Mouse (Mus musculus) regulatory T cell (primary cell): ENCODE results near the gene Nt5dc3.

Experiments used
- in situ Hi-C: fragments of 300-600 bp; cut with MboI, MseI; formaldehyde crosslinking; loops from one replicate; pipeline ENCODE4 v1.15.1; 2025; ENCODE audit warnings: high pct_unique_total_duplicates

The Nt5dc3 gene

DNA sequence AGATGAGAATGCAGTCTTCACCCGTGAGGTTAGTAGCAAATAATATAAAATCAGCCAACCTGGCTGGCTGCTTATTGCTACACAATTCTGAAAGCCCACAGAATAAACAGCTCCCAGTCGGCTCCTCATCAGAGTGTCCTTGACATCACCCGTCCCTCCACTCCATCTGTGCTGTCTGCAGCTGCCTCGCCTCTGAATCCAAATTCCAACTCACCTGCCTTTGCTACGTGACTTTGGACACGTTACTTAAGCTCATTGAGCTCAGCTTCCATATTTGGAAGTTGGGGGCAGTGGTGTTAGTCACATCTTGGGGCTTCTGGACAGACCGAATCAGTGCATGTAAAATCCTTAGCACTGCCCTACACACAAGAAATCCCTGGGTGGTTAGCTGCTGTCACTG lies 93.3 kb downstream of the Nt5dc3 start:
- in situ Hi-C loops, result no loop called here

DNA sequence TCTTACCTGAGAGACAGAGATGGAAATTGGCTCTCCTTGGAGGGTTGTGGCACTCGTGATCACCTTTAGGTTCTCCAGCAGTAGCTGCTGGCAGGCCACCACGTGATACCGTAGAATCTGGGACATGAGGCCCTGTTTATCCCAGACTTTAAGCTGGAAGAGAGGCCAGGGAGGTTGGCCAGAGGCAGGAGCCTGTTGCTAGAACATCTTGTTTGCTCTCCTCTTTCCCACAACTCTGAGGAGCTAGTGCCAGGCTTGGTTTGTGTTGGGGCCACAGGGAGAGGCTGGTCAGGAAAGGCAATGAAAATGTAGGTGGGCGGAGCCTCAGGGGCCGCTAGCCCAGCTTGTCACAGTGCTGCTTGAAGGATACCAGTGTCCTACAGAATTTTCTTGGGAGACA lies 93.8 kb downstream of the Nt5dc3 start:
- in situ Hi-C loops, result no loop called here

DNA sequence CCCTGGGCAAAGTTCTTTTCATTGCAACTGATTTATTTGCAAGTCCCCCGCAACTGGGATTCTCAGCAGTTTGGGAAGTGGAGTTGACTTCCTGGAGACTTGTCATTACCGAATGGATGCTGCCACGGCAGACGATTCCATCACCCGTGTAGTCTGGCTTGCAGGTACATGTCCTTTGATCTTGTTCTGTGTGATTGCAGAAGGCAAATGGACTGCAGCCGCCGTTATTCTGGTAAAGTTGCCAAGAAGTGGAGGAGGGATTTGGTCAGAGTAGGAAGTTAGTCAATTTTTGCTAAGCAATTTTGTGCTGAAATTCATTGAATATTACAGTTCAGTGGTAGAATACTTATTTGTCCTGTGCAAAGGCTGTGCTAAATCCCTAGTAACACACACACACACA lies 99.9 kb downstream of the Nt5dc3 start:
- in situ Hi-C loops, result no loop called here

DNA sequence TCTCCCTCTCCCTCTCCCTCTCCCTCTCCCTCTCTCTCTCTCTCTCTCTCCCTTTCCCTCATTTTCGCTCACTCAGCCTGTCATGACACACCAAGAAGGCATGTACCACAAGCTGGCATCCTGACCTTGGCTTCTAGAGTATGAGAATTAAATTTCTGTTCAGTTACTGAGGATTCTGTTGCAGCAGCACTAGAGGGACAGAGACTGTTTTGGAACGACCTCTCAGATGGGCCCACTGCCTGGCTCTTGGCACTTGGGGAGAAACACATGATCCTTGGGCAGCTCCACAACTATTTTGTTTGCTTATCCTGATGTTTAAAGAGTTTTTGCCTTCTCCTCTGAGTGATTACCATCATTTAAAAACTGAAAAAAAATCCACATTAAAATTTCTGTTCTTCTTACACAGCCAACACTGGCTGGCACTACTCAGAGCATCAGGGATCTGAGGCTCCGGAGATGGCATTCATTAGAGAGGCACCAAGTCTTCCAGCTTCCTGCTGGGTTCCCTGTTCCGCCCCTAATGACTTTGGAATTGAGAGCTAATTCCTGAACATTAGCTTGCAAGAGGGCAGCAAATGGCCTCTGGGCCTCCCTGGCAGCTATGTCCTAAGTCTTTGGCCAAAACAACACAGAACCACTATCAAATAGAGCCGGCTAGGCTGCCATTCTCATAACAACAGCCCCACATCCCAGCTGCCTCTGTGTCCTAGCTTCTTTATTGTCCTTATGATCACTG lies 101.4 kb downstream of the Nt5dc3 start:
- in situ Hi-C loops, result no loop called here

DNA sequence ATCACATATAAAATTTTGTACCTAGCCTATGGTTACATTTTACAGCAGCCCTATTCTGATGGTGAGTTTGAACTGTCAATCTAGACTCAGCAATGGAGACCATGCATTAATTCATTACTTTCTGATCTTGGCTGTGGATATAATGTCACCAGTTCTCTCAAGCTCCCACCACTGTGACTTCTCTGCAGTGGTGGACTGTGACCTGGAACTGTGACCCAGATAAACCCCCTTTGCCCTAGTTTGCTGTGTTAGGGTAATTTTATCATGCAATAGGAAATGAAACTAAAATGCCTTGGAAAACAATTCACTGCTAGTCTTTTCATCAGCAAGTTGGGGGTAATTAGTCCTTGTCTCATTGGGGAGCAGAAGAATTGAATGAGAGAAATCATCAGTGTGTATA lies 102.6 kb downstream of the Nt5dc3 start:
- in situ Hi-C loops, result no loop called here

DNA sequence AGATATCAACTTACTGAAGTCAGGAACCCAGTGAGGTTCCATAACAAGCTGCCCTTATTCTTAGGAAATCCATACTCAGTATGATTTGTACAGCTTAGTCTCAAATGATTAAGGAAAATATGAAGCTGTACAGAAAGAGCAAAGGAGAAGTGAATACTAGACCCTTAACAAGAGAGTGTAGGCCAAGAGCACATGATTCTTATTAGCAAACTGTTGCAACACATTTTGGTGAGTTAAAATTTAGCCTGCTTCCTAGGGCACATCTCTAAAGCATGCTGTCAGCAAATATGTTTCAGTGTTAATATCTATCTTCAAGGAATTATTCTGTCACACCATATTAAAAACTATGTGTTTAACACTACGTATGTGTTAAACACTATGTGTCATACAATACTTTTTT lies 107.6 kb downstream of the Nt5dc3 start:
- in situ Hi-C loops, result no loop called here
